Mouse (Mus musculus) G1E (cell line): ENCODE data around the gene Antxr1. TPM values are rescaled to one million over a fixed set of nuclear protein-coding genes. Genes with fewer than 3 reads are reported as not detected.

Source experiments
- ATAC-seq: 2 replicates; pipeline ENCODE4 v1.8.0; 2016; ENCODE audit warnings: mild to moderate bottlenecking; ENCODE audit not compliant: insufficient number of reproducible peaks, poor library complexity, low FRiP score, severe bottlenecking; ENCODE audit errors: extremely low read depth
- DNase-seq: peaks from one replicate; pipeline ENCODE4 v3.0.0; 2012; ENCODE audit warnings: low spot score
- H3K27me3 ChIP-seq: 2 replicates; pipeline ENCODE4 v1.6.1; 2012; ENCODE audit warnings: mild to moderate bottlenecking, low read length, inconsistent platforms; ENCODE audit not compliant: insufficient read depth
- H3K36me3 ChIP-seq: replicated peaks from 2 replicates; pipeline ENCODE3; 2012; ENCODE audit warnings: mild to moderate bottlenecking, inconsistent platforms
- H3K4me1 ChIP-seq: 2 replicates; pipeline ENCODE4 v1.6.1; 2012; ENCODE audit warnings: low read depth, low read length, inconsistent platforms, mixed read lengths; ENCODE audit not compliant: insufficient read depth
- H3K4me3 ChIP-seq: 2 replicates; pipeline ENCODE4 v1.5.1; 2012; ENCODE audit warnings: low read depth, mild to moderate bottlenecking, inconsistent platforms, low read length, moderate library complexity, mixed read lengths
- H3K9me3 ChIP-seq: replicated peaks from 2 replicates; pipeline ENCODE4 v1.6.1; 2012; ENCODE audit warnings: inconsistent platforms
- CTCF ChIP-seq: IDR thresholded peaks from 2 replicates; pipeline ENCODE4 v1.5.1; 2012; ENCODE audit warnings: low read depth, low read length, inconsistent platforms, mixed read lengths
- GATA1 ChIP-seq: IDR thresholded peaks from 2 replicates; pipeline ENCODE4 v1.6.1; 2012; ENCODE audit warnings: borderline replicate concordance, low read length, inconsistent platforms, mixed read lengths
- GATA2 ChIP-seq: IDR thresholded peaks from 2 replicates; pipeline ENCODE4 v1.6.1; 2012; ENCODE audit warnings: low read depth, low read length, inconsistent platforms, borderline replicate concordance
- POLR2AphosphoS5 ChIP-seq: IDR thresholded peaks from 2 replicates; pipeline ENCODE4 v1.6.1; 2012; ENCODE audit warnings: low read depth, low read length, inconsistent platforms; ENCODE audit not compliant: insufficient replicate concordance
- TAL1 ChIP-seq: conservative IDR thresholded peaks from 2 replicates; pipeline ENCODE4 v1.6.1; 2012; ENCODE audit warnings: low read depth, low read length, inconsistent platforms, mixed read lengths
- polyA plus RNA-seq: library from polyadenylated mRNA; stranded (reverse); fragments of >175 nt; gene quantifications from 2 replicates; pipeline ENCODE4 v1.2.3, GENCODE M21; 2012
- total RNA-seq, 2 experiments: library from RNA; stranded (forward) in 1 of 2; stranded (reverse) in 1 of 2; fragments of 200-1000 nt in 1 of 2; fragments of >200 nt in 1 of 2; fragmentation: Nextera tagmentation in 1 of 2; gene quantifications; 2 replicates each; pipeline ENCODE4 v1.2.3; 2014 to 2017

Antxr1 gene
- total and polyA plus RNA-seq, 3 experiments: 0.16 TPM; not detected in 2

DNA sequence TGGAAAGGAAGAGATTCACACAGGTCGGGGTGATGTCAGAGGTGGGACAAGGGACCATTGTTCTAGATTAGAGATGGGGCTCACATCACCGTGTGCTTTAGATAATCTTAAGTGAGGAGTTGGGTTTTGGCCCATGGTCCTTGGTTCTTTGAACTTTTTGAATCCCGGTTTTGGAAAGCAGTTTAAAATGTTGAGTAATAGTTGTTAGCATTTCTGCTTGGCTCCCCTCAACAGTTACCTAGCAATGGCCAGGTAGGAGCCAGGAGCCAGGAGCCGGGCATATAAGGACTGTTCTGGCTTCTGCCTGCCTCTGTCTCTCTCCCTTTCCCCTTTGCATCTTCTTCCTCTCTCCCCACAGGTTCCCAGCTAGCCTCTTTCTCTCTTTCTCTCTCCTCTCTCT is 62.5 kb downstream of the Antxr1 start:
- H3K36me3 ChIP-seq: no peaks in the 10 kb centered on the region
- no peak for TF ChIP-seq TAL1
- H3K4me1 ChIP-seq: no peaks in the 10 kb centered on the region
- no peak overlapping the region for H3K4me3 ChIP-seq
- H3K27me3 ChIP-seq: peaks cover 13% of the 10 kb centered on the region; the same call in 1 of the 2 replicates
- peaks cover 6% of the 10 kb centered on the region for H3K9me3 ChIP-seq
- DNase-seq (no peak), ATAC-seq (no peak)

DNA sequence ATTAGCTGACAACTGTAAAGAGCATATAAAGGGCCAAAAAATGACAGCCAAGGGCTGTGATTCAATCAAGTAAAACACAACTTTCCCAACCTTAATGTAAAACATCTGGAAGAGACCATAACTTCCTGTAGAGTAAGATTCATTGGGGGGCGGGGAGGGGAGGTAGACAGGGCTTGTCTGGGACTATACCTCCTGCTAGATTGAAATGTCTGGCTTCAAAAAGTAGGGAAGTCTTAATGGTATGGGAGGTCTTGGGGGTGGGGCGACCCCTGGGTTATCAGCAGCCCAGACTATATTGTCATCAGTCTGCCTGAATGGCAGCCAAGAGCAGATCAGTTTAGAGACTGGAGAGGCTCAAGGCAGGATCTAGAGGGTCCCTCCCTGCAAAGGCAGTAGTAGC is 63.4 kb downstream of the Antxr1 start:
- Histone ChIP-seq H3K27me3 (peaks cover 13% of the 10 kb centered on the region; the same call in 1 of the 2 replicates), H3K4me3 (no peak overlapping the region), H3K4me1 (no peaks in the 10 kb centered on the region), H3K36me3 (no peaks in the 10 kb centered on the region), H3K9me3 (peaks cover 6% of the 10 kb centered on the region)
- ATAC-seq (no peak), DNase-seq (no peak)
- TF ChIP-seq POLR2AphosphoS5: no peak
- no peak for TF ChIP-seq GATA2
- no peak for TF ChIP-seq CTCF
- TF ChIP-seq TAL1: no peak
- TF ChIP-seq GATA1: no peak

DNA sequence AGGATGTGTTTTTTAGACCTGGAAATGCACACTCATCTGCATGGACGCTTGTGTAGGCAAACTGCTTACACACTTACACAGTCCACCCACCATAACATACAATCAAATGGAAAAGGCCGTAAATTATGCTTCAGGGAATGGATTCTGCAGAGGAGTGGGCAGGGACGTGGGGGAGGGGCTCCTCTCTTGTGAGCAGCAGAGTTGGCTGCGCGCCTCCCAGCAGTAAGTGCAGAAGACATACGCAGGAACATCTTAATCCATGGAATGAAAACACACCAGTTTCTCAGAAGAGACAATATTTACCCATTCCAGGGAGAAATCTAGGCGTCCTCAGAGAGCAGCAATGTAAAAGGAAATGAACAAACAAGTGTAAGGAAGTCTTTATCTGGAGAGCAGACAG is 65.2 kb downstream of the Antxr1 start:
- Histone ChIP-seq H3K4me3 (no peak overlapping the region), H3K4me1 (no peaks in the 10 kb centered on the region), H3K36me3 (no peaks in the 10 kb centered on the region), H3K27me3 (peaks cover 15% of the 10 kb centered on the region; the same call in 1 of the 2 replicates), H3K9me3 (peaks cover 6% of the 10 kb centered on the region)
- ATAC-seq: no peak
- TF ChIP-seq TAL1: no peak
- no peak for TF ChIP-seq CTCF
- TF ChIP-seq POLR2AphosphoS5: no peak
- no peak for TF ChIP-seq GATA2
- no peak for TF ChIP-seq GATA1
- DNase-seq: no peak

DNA sequence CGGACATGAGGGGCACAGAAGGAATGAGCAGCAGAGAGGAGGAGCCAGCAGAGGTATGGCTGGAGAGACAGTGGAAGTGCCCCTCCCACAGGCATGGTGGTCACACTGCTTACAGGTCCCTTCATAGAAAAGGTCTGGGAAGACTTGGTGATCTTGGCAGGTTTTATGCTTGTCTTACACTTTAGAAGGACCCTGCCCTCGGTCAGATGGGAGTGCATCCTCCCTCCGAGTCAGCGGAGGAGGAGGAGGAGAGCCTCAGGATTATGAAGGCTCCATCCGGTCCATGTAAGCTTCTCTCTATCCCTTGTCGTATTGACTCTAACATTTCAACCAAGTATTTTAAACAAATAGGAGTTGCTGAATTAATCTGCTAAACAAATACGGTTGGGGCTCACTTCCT is 65.7 kb downstream of the Antxr1 start:
- no peaks in the 10 kb centered on the region for H3K36me3 ChIP-seq
- no peak overlapping the region for H3K4me3 ChIP-seq
- H3K4me1 ChIP-seq: no peaks in the 10 kb centered on the region
- TF ChIP-seq GATA1 (no peak), TAL1 (no peak), GATA2 (no peak), CTCF (no peak), POLR2AphosphoS5 (no peak)
- peaks cover 15% of the 10 kb centered on the region; the same call in 1 of the 2 replicates for H3K27me3 ChIP-seq
- no peak for ATAC-seq
- H3K9me3 ChIP-seq: peaks cover 6% of the 10 kb centered on the region
- DNase-seq: no peak

GRCm38 (mm10) chr6:87262666-87263065 is 73.0 kb downstream of the Antxr1 start:
- Histone ChIP-seq H3K4me1 (no peaks in the 10 kb centered on the region), H3K27me3 (peaks cover 31% of the 10 kb centered on the region), H3K9me3 (no peaks in the 10 kb centered on the region), H3K4me3 (no peak overlapping the region), H3K36me3 (no peaks in the 10 kb centered on the region)
- TF ChIP-seq CTCF: no peak
- no peak for TF ChIP-seq TAL1
- TF ChIP-seq GATA2: no peak
- no peak for TF ChIP-seq GATA1
- no peak for TF ChIP-seq POLR2AphosphoS5
- DNase-seq: no peak
- no peak for ATAC-seq

- Histone ChIP-seq H3K4me1 (peaks cover 3% of the 10 kb centered on the region; the same call in 1 of the 2 replicates), H3K36me3 (no peaks in the 10 kb centered on the region), H3K9me3 (no peaks in the 10 kb centered on the region), H3K27me3 (peaks cover 45% of the 10 kb centered on the region), H3K4me3 (no peak overlapping the region)
- DNase-seq (no peak), ATAC-seq (no peak)
- no peak for TF ChIP-seq TAL1
- no peak for TF ChIP-seq GATA1
- TF ChIP-seq GATA2: no peak
- no peak for TF ChIP-seq CTCF
- no peak for TF ChIP-seq POLR2AphosphoS5
Measured at GRCm38 (mm10) chr6:87258976-87259375, 76.6 kb downstream of the Antxr1 start.
